Mouse (Mus musculus) hindbrain, embryonic 13.5 days (tissue): ENCODE data around the gene Sfmbt1. TPM values are rescaled to one million over a fixed set of nuclear protein-coding genes. Genes with fewer than 3 reads are reported as not detected.
A peak's percentile ranks its signal among the peaks of the same experiment; 100 is the strongest.
"Not testable (repeated sequence)": the region's sequence is repeated elsewhere in the genome, so short reads cannot be mapped to it uniquely, and the experiment has no call there.

Source experiments
- ATAC-seq: fragments of 200-750 bp; cut with Nextera tagmentation; 2 replicates; pipeline ENCODE4 v1.8.0; 2017; ENCODE audit warnings: moderate TSS enrichment; ENCODE audit not compliant: low FRiP score
- H3K27ac ChIP-seq: fragments of 300-500 bp; sonication (generic); 2 replicates; pipeline ENCODE4 v1.5.1; 2015; ENCODE audit warnings: inconsistent platforms, mild to moderate bottlenecking, moderate library complexity
- H3K27me3 ChIP-seq: fragments of 300-500 bp; sonication (generic); 2 replicates; pipeline ENCODE4 v1.6.1; 2015; ENCODE audit warnings: mild to moderate bottlenecking, inconsistent platforms
- H3K36me3 ChIP-seq: fragments of 300-500 bp; sonication (generic); 2 replicates; pipeline ENCODE4 v1.6.1; 2015; ENCODE audit warnings: mild to moderate bottlenecking, inconsistent platforms
- H3K4me1 ChIP-seq: fragments of 300-500 bp; sonication (generic); replicated peaks from 2 replicates; pipeline ENCODE4 v1.6.1; 2015; ENCODE audit warnings: inconsistent platforms
- H3K4me2 ChIP-seq: fragments of 300-500 bp; sonication (generic); 2 replicates; pipeline ENCODE4 v1.6.1; 2015; ENCODE audit warnings: inconsistent platforms, mild to moderate bottlenecking, moderate library complexity
- H3K4me3 ChIP-seq: fragments of 300-500 bp; sonication (generic); 2 replicates; pipeline ENCODE4 v1.5.1; 2015; ENCODE audit warnings: mild to moderate bottlenecking, inconsistent platforms
- H3K9ac ChIP-seq: fragments of 300-500 bp; sonication (generic); 2 replicates; pipeline ENCODE4 v1.6.1; 2015; ENCODE audit warnings: mild to moderate bottlenecking, inconsistent platforms
- H3K9me3 ChIP-seq: fragments of 300-500 bp; sonication (generic); 2 replicates; pipeline ENCODE4 v1.6.1; 2016; ENCODE audit warnings: inconsistent platforms
- WGBS: fragments of 180-500 bp; shearing (Covaris S2); methylation state at CpG from one replicate; pipeline ENCODE4 v1.1.7; 2015; 5-methylcytosine and 5-hydroxymethylcytosine counted together
- polyA plus RNA-seq: library from polyadenylated mRNA; unstranded; fragments of >200 nt; fragmentation: Nextera tagmentation; extraction: Ambion mirVana; gene quantifications from 2 replicates; pipeline ENCODE4 v1.2.1, GENCODE M21; 2015

Gene Sfmbt1
- polyA plus RNA-seq, 1 experiment from 2014 or later: 19.1 TPM

GRCm38 (mm10) chr14:30697407-30698052 is 17.1 kb upstream of the Sfmbt1 start:
- H3K9ac ChIP-seq: no peak overlapping the region
- peak overlapping the region; percentile 62; the same call in 1 of the 2 replicates for H3K27ac ChIP-seq
- no peak overlapping the region for H3K4me2 ChIP-seq
- no peak overlapping the region for H3K4me3 ChIP-seq
- H3K36me3 ChIP-seq: no peaks in the 10 kb centered on the region
- peak; percentile 70; the same call in 1 of the 2 replicates for ATAC-seq
- 70% methylated on average over 15 of the region's 15 CpGs for WGBS
- H3K27me3 ChIP-seq: no peaks in the 10 kb centered on the region
- H3K4me1 ChIP-seq: peaks cover 26% of the 10 kb centered on the region
- no peaks in the 10 kb centered on the region for H3K9me3 ChIP-seq

- Histone ChIP-seq H3K4me3 (no peak overlapping the region), H3K27ac (no peak overlapping the region), H3K4me2 (no peak overlapping the region), H3K9ac (no peak overlapping the region), H3K27me3 (no peaks in the 10 kb centered on the region), H3K4me1 (peaks cover 26% of the 10 kb centered on the region), H3K36me3 (no peaks in the 10 kb centered on the region), H3K9me3 (no peaks in the 10 kb centered on the region)
- ATAC-seq: no peak
- WGBS: 33% methylated on average over 8 of the region's 8 CpGs
Measured at GRCm38 (mm10) chr14:30699656-30700055, 15.0 kb upstream of the Sfmbt1 start.

GRCm38 (mm10) chr14:30702512-30702911 is 12.1 kb upstream of the Sfmbt1 start:
- Histone ChIP-seq H3K27ac (no peak overlapping the region), H3K27me3 (no peaks in the 10 kb centered on the region), H3K9me3 (no peaks in the 10 kb centered on the region), H3K36me3 (no peaks in the 10 kb centered on the region), H3K4me3 (no peak overlapping the region), H3K4me2 (no peak overlapping the region), H3K4me1 (peaks cover 14% of the 10 kb centered on the region), H3K9ac (no peak overlapping the region)
- no peak for ATAC-seq
- WGBS: 42% methylated on average over 5 of the region's 5 CpGs

- Histone ChIP-seq H3K9me3 (no peaks in the 10 kb centered on the region), H3K36me3 (no peaks in the 10 kb centered on the region), H3K9ac (no peak overlapping the region), H3K4me2 (no peak overlapping the region), H3K4me1 (peaks cover 8% of the 10 kb centered on the region; the same call in 1 of the 2 replicates), H3K27ac (no peak overlapping the region), H3K27me3 (no peaks in the 10 kb centered on the region), H3K4me3 (no peak overlapping the region)
- ATAC-seq: no peak
- WGBS: 85% methylated on average over 5 of the region's 5 CpGs
Measured at GRCm38 (mm10) chr14:30703079-30703478, 11.6 kb upstream of the Sfmbt1 start.

GRCm38 (mm10) chr14:30704098-30704855 is 10.4 kb upstream of the Sfmbt1 start:
- Histone ChIP-seq H3K4me2 (no peak overlapping the region), H3K27ac (no peak overlapping the region), H3K27me3 (no peaks in the 10 kb centered on the region), H3K9me3 (no peaks in the 10 kb centered on the region), H3K9ac (no peak overlapping the region), H3K36me3 (no peaks in the 10 kb centered on the region), H3K4me1 (no peaks in the 10 kb centered on the region), H3K4me3 (no peak overlapping the region)
- 85% methylated on average over 8 of the region's 8 CpGs for WGBS
- no peak for ATAC-seq

GRCm38 (mm10) chr14:30711892-30712291 is 2.8 kb upstream of the Sfmbt1 start:
- 93% methylated on average over 2 of the region's 2 CpGs for WGBS
- H3K4me3 ChIP-seq: no peak overlapping the region
- no peaks in the 10 kb centered on the region for H3K36me3 ChIP-seq
- no peak overlapping the region for H3K9ac ChIP-seq
- no peak overlapping the region for H3K4me2 ChIP-seq
- H3K27ac ChIP-seq: no peak overlapping the region
- no peak for ATAC-seq
- 0 out of 2 replicates have a peak, but pooled peaks cover 6% of the 10 kb centered on the region for H3K27me3 ChIP-seq
- peaks cover 13% of the 10 kb centered on the region for H3K4me1 ChIP-seq
- no peaks in the 10 kb centered on the region for H3K9me3 ChIP-seq

GRCm38 (mm10) chr14:30713769-30714168 is 880 bp upstream of the Sfmbt1 start:
- H3K36me3 ChIP-seq: no peaks in the 10 kb centered on the region
- H3K9ac ChIP-seq: no peak overlapping the region
- 94% methylated on average over 1 of the region's 1 CpGs for WGBS
- no peak overlapping the region for H3K4me3 ChIP-seq
- H3K27me3 ChIP-seq: 0 out of 2 replicates have a peak, but pooled peaks cover 6% of the 10 kb centered on the region
- no peak overlapping the region for H3K4me2 ChIP-seq
- H3K9me3 ChIP-seq: no peaks in the 10 kb centered on the region
- H3K4me1 ChIP-seq: peaks cover 21% of the 10 kb centered on the region
- H3K27ac ChIP-seq: no peak overlapping the region
- ATAC-seq: no peak

GRCm38 (mm10) chr14:30715618-30716050 is 985 bp downstream of the Sfmbt1 start:
- peaks cover 21% of the 10 kb centered on the region for H3K4me1 ChIP-seq
- peak overlapping the region; percentile 75 for H3K4me2 ChIP-seq
- peak overlapping the region; percentile 89 for H3K9ac ChIP-seq
- under 1% methylated on average over 63 of the region's 68 CpGs for WGBS
- peak overlapping the region; percentile 90 for H3K4me3 ChIP-seq
- H3K27ac ChIP-seq: peak overlapping the region; percentile 97
- no peaks in the 10 kb centered on the region for H3K36me3 ChIP-seq
- peak; percentile 90 for ATAC-seq
- no peaks in the 10 kb centered on the region for H3K9me3 ChIP-seq
- 0 out of 2 replicates have a peak, but pooled peaks cover 6% of the 10 kb centered on the region for H3K27me3 ChIP-seq

- Histone ChIP-seq H3K36me3 (no peaks in the 10 kb centered on the region), H3K4me3 (peak overlapping the region; percentile 90), H3K9me3 (no peaks in the 10 kb centered on the region), H3K27ac (peak overlapping the region; percentile 97), H3K9ac (peak overlapping the region; percentile 89), H3K4me1 (peaks cover 21% of the 10 kb centered on the region), H3K4me2 (peak overlapping the region; percentile 75), H3K27me3 (0 out of 2 replicates have a peak, but pooled peaks cover 6% of the 10 kb centered on the region)
- WGBS: under 1% methylated on average over 78 of the region's 106 CpGs
- ATAC-seq: peak; percentile 68
Measured at GRCm38 (mm10) chr14:30716051-30716952, 1.7 kb downstream of the Sfmbt1 start.

- Histone ChIP-seq H3K36me3 (no peaks in the 10 kb centered on the region), H3K4me2 (peak overlapping the region; percentile 75), H3K4me1 (peaks cover 21% of the 10 kb centered on the region), H3K9me3 (no peaks in the 10 kb centered on the region), H3K27ac (peak overlapping the region; percentile 97; the same call in 1 of the 2 replicates), H3K27me3 (0 out of 2 replicates have a peak, but pooled peaks cover 6% of the 10 kb centered on the region), H3K4me3 (peak overlapping the region; percentile 90), H3K9ac (peak overlapping the region; percentile 89)
- no peak for ATAC-seq
- WGBS: 5% methylated on average over 7 of the region's 7 CpGs
Measured at GRCm38 (mm10) chr14:30716953-30717285, 2.3 kb downstream of the Sfmbt1 start.

- not testable (repeated sequence) for ATAC-seq
Measured at GRCm38 (mm10) chr14:30718696-30719095, 4.0 kb downstream of the Sfmbt1 start.

GRCm38 (mm10) chr14:30719514-30719913 is 4.9 kb downstream of the Sfmbt1 start:
- no peak overlapping the region for H3K4me2 ChIP-seq
- 0 out of 2 replicates have a peak, but pooled peaks cover 2% of the 10 kb centered on the region for H3K27me3 ChIP-seq
- H3K4me3 ChIP-seq: no peak overlapping the region
- H3K27ac ChIP-seq: no peak overlapping the region
- H3K4me1 ChIP-seq: peaks cover 21% of the 10 kb centered on the region
- H3K9me3 ChIP-seq: no peaks in the 10 kb centered on the region
- ATAC-seq: no peak
- H3K36me3 ChIP-seq: no peaks in the 10 kb centered on the region
- no peak overlapping the region for H3K9ac ChIP-seq
- WGBS: 86% methylated on average over 1 of the region's 1 CpGs

More at GRCm38 (mm10) chr14:30718696-30719095, 4.0 kb downstream of the Sfmbt1 start:
- not testable (repeated sequence) for H3K27me3 ChIP-seq, H3K9me3 ChIP-seq, H3K36me3 ChIP-seq, H3K9ac ChIP-seq, H3K27ac ChIP-seq, H3K4me3 ChIP-seq, H3K4me2 ChIP-seq
- 84% methylated on average over 1 of the region's 1 CpGs for WGBS
- peaks cover 21% of the 10 kb centered on the region for H3K4me1 ChIP-seq
